Mouse (Mus musculus) erythroblast, embryonic 14.5 days (primary cell): ENCODE data around the gene Eid2.
"Not testable (repeated sequence)": the region's sequence is repeated elsewhere in the genome, so short reads cannot be mapped to it uniquely, and the experiment has no call there.

ENCODE experiments used
- GATA1 ChIP-seq: IDR thresholded peaks from 2 replicates; pipeline ENCODE4 v1.6.1; 2012; ENCODE audit warnings: low read length, inconsistent platforms, mixed read lengths
- TAL1 ChIP-seq: IDR thresholded peaks from 3 replicates; pipeline ENCODE4 v1.6.1; 2012; ENCODE audit warnings: low read length, inconsistent platforms, mixed read lengths

DNA sequence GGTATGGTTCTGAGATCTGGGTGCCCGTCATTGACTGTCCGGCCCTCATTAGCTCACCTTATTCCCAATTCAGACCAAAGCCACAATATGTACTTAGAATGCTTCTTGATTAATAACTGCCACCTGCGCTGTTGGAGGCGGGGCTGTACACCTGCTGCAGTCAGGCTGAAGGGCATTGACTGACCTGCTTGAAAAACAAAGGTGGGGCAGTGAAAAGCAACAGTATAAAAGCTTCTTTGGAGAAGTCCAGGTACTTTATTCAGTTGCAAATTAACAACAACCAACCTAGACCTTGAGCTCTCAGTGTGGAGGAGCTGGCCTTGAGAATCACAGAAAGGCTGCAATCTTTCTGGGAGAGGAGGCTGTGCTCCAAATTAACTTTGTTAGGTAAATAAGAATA, 40.3 kb upstream of the Eid2 start:
- TF ChIP-seq TAL1, GATA1: not testable (repeated sequence)
